Mouse (Mus musculus): ENCODE data around the gene Mia2. TPM values are rescaled to one million over a fixed set of nuclear protein-coding genes. Genes with fewer than 3 reads are reported as not detected.

Gene Mia2
- total RNA-seq, 2 experiments from 2014 or later: 98.9 to 138 TPM

DNA sequence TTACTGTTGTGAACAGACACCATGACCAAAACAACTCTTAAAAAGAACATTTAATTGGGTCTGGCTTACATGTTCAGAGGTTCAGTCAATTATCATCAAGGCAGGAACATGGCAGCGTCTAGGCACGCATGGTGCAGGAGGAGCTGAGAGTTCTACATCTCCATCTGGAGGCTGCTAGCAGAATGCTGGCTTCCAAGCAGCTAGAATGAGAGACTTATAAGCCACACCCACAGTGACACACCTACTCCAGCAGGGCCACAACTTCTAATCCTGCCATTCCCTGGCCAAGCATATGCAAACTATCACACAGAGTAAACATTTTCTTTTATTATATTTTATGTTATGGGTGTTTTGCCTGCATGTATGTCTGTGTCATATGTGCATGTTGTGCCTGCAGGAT lies 43.8 kb downstream of the Mia2 start:
- peak; percentile 60 for ATAC-seq (replicated peaks; ENCODE audit: low FRiP score, poor library complexity, severe bottlenecking)

- no peak for ATAC-seq (replicated peaks; ENCODE audit: low FRiP score, poor library complexity, severe bottlenecking)
Measured at GRCm38 (mm10) chr12:59145130-59145529, 49.5 kb downstream of the Mia2 start.

DNA sequence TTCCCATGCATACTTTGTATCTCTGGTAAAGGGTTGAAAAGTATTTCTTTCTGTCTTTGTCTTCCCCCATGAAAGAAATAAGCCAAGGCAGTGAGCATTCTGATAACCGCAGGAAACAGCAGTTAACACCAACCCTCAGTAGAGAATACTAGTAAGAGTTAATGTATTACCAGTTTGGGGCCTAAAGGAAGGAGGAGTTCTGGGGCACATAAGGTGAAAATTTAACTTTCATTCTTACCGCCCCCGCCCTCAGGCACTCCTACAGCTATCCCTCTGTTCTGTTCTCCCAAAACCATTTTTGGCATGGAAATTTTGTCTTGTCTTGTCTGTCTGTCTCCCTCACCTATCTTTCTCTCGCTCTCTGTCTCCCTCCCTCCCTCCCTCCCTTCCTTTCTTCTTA lies 54.1 kb downstream of the Mia2 start:
- ATAC-seq (replicated peaks; ENCODE audit: low FRiP score, poor library complexity, severe bottlenecking): no peak

- no peak for ATAC-seq (replicated peaks; ENCODE audit: low FRiP score, poor library complexity, severe bottlenecking)
Measured at GRCm38 (mm10) chr12:59161091-59161490, 65.5 kb downstream of the Mia2 start.

- no peak for ATAC-seq (replicated peaks; ENCODE audit: low FRiP score, poor library complexity, severe bottlenecking)
Measured at GRCm38 (mm10) chr12:59162797-59163196, 67.2 kb downstream of the Mia2 start.

- ATAC-seq (replicated peaks; ENCODE audit: low FRiP score, poor library complexity, severe bottlenecking): peak; percentile 65; the same call in 1 of the 2 replicates
Measured at GRCm38 (mm10) chr12:59164522-59164921, 68.9 kb downstream of the Mia2 start.

DNA sequence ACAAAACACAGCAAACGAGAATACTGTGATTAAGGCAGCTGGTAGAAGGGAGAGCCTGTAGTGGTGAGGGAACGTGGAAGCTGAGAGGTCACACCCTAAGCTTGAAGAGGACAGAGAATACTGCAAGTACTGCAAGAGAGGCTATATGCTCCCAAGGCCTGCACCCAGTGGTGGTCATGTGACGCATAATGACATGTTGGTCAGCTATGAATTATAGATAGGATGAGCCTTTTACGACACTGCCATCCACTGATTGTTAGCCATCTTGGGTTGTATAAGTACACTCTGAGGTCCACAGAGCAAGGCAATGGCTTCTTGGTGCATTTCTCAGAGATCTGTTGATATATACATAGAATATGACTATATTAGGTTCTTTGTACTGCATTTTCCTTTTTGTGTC lies 71.0 kb downstream of the Mia2 start:
- no peak for ATAC-seq (replicated peaks; ENCODE audit: low FRiP score, poor library complexity, severe bottlenecking)

- no peak for ATAC-seq (replicated peaks; ENCODE audit: low FRiP score, poor library complexity, severe bottlenecking)
Measured at GRCm38 (mm10) chr12:59169935-59170334, 74.3 kb downstream of the Mia2 start.

- no peak for ATAC-seq (replicated peaks; ENCODE audit: low FRiP score, poor library complexity, severe bottlenecking)
Measured at GRCm38 (mm10) chr12:59177814-59178213, 82.2 kb downstream of the Mia2 start.

GRCm38 (mm10) chr12:59188086-59188682 lies 92.6 kb downstream of the Mia2 start:
- ATAC-seq (replicated peaks; ENCODE audit: low FRiP score, poor library complexity, severe bottlenecking): no peak

DNA sequence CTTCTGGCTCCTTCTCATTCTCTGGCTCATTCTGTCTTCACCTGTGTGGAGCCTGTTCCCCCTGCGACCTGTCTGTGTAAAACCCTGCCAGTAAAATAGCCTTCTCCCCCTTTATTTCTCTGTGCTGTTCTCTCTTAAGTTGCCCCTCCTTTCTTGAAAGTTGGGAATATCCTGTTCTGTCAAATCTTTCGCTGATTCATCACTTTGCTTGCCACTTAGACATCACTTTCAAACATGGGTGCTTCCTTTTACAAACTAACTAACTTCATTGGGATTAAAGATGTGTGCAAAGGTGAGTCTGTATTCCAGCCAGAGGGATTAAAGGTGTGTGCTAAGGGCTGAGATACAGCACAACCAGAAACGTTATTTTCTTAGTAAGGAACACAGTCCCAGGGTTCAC lies 98.0 kb downstream of the Mia2 start:
- no peak for ATAC-seq (replicated peaks; ENCODE audit: low FRiP score, poor library complexity, severe bottlenecking)

DNA sequence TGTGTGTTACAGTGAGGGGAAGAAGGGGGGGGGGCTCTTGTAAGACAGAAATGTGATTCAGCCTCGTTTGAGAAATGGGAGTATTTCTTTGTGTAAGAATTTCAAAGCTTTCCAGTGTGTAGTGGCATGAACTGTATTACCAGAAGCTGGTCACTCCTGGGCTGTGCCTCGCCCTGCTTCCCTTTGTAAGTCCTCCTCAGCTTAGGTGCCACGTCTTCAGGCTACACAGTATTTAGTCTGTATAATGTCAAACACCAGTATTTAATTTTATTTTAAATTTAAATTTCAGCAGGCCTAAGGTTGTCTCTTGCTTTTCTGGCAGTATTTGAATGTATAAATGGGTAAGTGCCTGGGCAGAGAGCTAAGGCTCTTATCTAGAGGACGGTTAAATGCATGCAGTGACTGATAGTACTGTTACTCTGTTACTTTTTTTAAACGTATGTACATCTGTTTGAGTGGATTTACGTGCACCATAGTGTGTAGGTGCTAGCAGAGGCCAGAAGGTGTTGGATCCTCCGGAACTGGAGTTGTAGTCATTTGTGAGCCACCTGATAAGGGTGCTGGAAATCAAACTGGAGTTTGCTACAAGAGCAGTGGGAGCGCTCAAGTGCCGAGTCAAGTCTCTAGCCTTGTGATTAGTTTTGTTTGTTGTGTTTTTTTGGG lies 98.9 kb downstream of the Mia2 start:
- peak; percentile 77 for ATAC-seq (replicated peaks; ENCODE audit: low FRiP score, poor library complexity, severe bottlenecking)

DNA sequence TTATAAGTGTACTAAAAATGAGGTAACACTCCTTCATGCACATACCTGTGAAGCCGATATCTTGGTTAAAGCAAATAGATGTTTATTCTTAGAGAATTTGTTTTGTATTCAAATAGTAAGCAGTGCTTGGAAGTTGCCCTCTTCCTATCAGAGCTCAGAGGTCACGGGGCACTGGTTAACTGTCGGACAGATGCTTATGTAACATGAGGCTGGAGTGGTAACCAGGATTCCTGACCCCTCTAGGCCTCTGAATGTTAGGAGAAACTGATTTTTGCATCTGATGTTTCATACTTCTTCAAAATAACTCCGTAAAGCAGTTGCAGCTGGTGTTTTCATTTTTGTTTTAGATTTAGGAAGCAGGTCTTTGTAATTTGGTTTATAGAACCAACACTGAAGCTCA lies 99.5 kb downstream of the Mia2 start:
- ATAC-seq (replicated peaks; ENCODE audit: low FRiP score, poor library complexity, severe bottlenecking): no peak

DNA sequence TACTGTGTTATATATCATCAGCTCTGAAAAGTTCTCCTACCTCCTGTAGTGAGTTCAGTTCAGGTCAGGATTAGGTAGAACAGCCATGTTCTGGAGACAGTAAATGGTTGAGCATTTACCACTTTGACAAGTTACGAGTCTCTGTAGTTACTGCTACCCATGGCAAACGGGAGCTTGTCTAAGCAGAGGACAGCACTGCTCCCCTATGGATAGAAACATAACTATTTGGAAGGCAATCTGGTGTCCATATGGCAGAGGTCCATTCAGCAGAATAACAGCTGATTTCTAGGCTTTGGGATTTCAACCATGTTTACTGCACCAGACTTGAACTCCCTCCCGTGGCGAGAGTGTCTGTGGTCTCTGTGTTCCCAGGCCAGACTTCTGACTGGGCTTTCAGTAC lies 100.3 kb downstream of the Mia2 start:
- ATAC-seq (replicated peaks; ENCODE audit: low FRiP score, poor library complexity, severe bottlenecking): no peak

DNA sequence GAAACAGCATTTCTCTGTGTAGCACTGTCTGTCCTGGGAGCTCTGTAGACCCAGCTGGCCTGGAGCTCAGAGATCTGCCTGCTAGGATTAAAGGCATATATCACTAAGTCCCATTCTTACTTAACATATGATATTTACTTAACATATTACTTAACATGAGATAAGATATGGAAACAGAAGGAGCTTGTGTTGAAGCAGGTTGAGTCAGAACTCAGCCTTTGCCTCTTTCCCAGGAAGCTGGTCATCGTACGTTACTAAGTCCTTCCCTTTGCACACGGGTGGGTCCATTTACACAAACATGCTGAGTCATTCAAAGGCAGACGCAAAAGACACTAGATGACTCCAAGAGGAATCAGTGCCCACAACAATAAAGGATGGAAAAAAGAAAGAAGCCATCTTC lies 103.2 kb downstream of the Mia2 start:
- no peak for ATAC-seq (replicated peaks; ENCODE audit: low FRiP score, poor library complexity, severe bottlenecking)

DNA sequence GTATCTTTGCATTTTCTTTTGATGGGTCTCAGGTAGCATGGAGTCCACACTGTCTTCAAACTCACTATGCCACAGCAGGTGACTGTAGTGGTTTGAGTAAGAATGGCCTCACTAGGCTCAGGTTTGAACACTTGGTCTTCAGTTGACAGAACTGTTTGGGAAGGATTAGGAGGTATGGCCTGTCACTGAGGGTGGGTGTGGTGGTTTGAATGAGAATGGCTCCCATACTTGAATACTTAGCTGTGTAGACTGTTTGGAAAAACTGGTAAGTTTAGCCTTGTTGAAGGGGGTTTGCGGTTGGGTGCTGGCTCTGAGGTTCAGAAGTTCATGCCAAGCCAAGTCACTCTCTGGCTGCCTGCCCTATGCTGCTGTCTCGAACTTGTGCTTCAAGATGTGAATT lies 103.8 kb downstream of the Mia2 start:
- ATAC-seq (replicated peaks; ENCODE audit: low FRiP score, poor library complexity, severe bottlenecking): no peak

DNA sequence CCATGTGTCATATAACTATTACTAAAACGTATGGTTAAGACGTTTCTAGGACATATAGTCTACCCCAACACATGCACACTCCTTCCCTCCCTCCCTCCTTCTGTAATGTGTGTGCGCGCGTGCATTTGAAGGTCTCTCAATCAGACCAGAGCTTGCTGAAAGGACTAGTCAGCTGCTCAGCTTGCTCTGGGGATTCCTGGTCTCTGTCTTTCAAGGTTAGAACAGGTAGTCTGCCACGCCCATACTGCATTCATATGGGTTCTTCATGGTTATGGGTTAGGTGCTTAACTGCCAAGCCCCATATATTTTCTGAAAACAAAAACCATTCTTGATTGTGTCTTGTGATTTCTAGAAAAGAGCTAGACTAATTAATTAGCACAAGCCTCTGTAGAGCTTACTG lies 110.0 kb downstream of the Mia2 start:
- ATAC-seq (replicated peaks; ENCODE audit: low FRiP score, poor library complexity, severe bottlenecking): no peak

- ATAC-seq (replicated peaks; ENCODE audit: low FRiP score, poor library complexity, severe bottlenecking): no peak
Measured at GRCm38 (mm10) chr12:59206208-59206999, 110.8 kb downstream of the Mia2 start.

DNA sequence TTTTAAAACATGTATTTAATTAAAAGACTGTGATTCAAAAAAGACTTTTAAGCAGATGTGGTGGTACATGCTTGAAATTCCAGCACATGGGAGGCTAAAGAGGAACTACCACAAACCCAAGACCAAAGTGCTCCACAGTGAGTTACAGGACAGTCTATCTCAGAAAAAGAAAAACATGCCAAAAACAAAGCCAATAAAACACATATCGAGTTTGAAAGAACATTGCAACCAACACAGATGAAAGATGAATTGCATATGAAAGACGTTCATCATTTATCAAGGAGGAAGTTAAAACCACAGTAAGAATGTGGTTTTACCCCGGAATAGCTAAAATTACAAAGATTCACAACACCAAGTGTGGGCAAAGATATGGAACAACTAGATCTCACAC lies 111.4 kb downstream of the Mia2 start:
- no peak for ATAC-seq (replicated peaks; ENCODE audit: low FRiP score, poor library complexity, severe bottlenecking)

DNA sequence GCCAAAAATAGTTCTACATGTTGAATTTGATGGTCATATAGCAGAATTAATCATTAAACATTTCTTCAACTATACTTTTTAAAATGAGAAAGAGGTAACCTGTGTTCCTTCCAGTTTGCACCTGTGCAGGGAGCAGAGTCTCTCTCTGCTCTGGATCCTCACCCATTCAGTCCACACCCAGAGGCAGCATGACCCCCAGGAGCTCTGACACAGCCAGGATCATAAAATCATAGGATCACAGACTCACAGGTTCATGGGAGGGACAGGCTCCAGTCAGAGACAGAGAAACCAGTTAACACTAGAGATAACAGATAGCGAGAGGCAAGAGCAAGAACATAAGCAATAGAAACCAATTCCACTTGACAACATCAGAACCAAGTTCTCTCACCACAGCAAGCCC lies 112.2 kb downstream of the Mia2 start:
- ATAC-seq (replicated peaks; ENCODE audit: low FRiP score, poor library complexity, severe bottlenecking): no peak

DNA sequence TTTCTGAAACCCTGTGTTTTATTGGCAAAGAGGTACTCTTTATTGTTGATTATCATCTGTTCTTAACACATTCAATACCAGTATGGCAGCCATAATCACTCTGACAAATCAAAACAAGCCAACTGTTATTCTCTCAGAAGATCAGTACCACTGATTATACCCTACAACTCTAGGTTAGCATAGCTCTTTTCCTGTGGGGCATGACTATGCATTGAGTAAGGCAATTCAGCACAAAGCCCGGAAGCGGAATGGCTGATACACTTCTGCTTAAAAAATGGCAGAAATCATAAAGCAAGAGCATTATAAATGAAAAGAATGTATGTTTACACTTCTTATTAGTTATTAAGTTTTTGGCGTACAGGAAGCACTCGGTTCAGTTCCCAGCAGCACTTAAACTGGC lies 120.6 kb downstream of the Mia2 start:
- no peak for ATAC-seq (replicated peaks; ENCODE audit: low FRiP score, poor library complexity, severe bottlenecking)
